Mouse (Mus musculus) small intestine, adult 2 months (tissue): ENCODE data around the gene March6.

Source experiments
- CTCF ChIP-seq: fragments of 200-500 bp; IDR thresholded peaks from 2 replicates; pipeline ENCODE4 v1.5.1; 2012; ENCODE audit warnings: low read depth, mild to moderate bottlenecking, control low read depth, inconsistent platforms, low read length, moderate library complexity, mixed read lengths; ENCODE audit not compliant: insufficient replicate concordance, insufficient read length; ENCODE audit errors: extremely low read depth
- POLR2A ChIP-seq: fragments of 200-500 bp; IDR thresholded peaks from 2 replicates; pipeline ENCODE4 v1.6.1; 2012; ENCODE audit warnings: low read depth, mild to moderate bottlenecking, control low read depth, inconsistent platforms, low read length, moderate library complexity

GRCm38 (mm10) chr15:31554855-31555254 is 24.0 kb upstream of the March6 start:
- no peak for TF ChIP-seq CTCF
- TF ChIP-seq POLR2A, result no peak
